Mouse (Mus musculus) layer of hippocampus, adult 18-20 months (tissue): ENCODE measurements around the gene Palm. TPM values are rescaled to one million over a fixed set of nuclear protein-coding genes. Genes with fewer than 3 reads are reported as not detected.

Experiments
- DNase-seq, 2 experiments: peaks; one replicate each; pipeline ENCODE4 v3.0.0; 2022; ENCODE audit warnings: low spot score in 2 of 2
- total RNA-seq, 2 experiments: library from RNA; stranded (reverse); gene quantifications; 2 replicates each; pipeline ENCODE4 v1.2.3; 2021

Gene Palm
- total RNA-seq, 2 experiments from 2014 or later: 293 to 314 TPM

DNA sequence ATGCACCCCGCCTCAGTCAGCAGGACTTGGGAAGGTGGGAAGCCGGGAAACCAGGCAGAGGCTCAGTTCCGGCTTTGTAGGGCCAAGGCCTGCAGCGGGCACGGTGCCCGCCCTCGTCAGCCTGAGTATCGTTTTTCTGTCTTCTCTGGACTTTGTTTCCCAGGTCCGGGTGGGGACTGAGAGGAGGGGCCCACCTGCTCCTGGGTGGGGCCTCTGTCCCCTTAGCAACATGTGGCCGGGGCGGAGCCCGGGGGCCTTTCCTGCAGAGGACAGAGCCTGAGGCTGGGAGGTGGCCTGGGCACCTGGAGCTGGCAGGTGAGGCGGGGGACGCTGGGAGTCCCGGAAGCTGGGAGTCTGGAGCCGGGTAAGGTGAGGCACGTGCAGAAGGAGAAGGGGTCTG is 29.0 kb downstream of the Palm start:
- no peak for DNase-seq

DNA sequence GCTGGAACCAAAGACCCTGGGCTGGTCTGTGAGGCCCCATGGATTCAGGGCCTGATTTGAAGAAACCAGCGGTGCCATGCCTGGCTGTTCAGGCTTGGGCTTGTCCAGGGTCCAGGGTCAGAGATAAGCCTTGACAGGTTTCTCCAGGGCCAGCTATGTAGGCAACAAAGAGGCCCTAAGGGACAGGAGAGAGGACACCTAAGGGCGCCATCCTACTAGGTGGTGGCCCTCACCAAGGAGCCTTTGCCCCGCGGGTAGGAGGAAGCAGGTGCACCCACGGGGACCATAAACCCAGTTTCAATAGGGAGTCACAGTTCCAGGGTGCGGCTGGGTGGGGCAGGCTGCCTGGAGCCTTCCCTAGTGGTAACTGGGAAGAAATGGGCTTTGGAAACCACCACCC is 29.6 kb downstream of the Palm start:
- DNase-seq: no peak

DNA sequence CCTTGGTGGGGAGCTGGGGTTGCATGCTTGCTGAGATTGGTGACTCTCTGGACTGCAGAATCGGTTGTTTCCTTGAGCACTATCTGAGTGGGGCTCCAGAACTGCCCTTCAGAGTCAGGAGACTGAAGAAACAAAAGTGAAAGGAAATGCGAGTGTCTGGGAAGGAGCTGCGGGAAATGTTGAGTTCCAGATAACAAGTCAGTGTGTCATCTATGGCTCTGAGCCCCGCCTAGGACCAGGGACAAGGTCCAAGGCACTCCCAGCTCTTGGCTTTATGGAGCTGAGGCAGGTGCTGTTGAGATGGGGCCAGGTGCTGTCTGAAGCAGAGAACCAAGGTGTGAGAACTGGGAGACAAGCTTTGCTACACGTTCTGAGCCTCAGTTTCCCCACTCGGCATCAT is 31.0 kb downstream of the Palm start:
- no peak for DNase-seq

DNA sequence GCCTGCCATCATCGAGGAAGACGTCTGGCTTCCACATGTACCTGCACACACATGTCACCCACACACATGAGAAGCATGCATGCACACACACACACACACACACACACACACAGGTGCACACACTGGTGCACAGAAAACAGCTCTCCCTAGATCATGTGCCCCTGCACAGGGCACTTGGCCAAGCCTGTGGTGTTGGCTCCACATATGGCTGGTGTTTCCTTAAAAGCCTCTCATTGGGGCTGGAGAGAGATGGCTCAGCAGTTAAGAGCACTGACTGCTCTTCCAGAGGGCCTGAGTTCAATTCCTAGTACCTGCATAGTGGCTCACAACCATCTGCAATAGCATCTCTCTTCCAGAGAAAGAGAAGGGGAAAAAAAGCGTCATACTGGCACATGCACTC is 38.2 kb downstream of the Palm start:
- DNase-seq: no peak

DNA sequence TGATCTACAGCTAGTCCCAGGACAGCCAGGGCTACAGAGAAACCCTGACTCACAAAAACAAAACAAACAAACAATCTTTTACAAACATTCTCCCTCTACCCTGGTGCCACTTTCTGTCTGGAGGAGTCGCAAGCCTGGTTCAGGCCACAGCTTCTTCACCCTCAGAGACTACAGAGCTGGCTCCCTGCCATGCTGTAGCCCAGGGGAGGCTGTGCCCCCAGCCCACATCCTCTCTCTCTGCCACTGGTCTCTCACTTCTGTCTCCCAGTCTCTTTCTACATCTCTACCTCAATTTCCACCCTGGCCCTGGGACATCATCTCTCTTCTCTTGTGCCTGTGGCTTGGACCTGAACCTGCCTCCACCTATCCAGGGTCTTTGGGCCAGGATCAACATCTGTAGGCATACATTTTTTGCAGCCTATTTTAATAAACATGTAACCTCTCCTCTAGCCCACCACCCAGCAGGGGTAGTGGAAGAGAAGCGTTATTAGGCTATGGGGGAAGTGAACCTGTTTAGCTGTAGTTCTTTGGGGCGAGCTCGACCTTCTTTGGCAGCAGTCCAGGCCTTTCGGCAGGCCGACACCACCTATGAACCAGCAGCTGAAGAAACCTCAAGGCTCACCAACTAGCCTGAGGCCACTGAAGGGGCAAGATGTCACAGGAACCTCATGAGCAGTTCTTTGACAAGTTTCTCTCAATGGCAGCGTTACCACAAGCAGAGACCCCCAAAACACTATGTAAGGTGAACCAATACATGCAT is 38.8 kb downstream of the Palm start:
- no peak for DNase-seq

DNA sequence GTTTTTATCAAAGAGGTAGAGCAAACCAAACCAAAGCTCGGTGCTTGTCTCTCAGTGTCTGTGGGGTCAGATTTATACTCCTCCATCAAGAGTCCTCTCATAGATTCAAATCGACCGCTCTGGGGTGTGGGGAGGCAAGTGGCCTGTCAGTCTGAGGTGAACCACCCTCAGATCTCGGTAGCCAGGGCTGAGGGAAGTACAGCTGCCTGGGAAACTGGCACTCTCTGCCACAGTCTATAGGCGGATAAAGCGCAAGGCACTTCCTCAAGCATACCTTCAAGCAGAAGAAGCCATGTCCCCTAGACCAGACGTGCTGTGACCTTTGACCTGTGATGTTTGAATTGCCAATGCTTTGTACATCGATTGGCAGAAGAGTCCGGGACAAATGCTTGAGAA is 39.4 kb downstream of the Palm start:
- no peak for DNase-seq

DNA sequence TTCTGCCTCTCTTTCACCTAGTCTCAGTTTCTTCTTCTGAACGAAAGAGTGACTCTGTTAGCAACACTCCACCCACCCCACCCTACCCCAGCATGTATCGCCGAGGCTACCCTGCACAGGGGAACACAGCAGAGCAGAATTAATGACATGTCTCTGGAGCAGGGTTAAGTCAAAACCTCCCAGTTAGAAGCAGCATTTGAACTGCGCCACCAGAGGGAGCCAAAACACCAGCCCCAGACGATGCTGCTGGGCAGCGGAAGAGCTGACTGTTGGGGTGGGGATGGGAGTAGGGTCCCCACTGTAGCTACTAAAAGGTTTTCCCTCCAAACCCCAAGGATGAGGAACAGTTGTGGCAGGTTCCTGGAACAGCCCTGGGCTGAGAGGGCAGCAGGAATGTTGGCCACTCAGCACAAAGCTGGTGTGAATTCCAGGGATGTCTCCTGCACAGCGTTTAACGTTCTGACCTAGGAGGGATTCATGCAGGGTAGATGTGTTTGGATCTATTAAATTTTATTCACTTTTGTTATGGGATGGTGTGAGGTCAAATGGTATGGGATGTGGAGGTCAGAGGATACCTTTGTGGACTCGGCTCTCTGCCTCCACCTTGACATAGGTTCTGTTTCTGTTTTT is 41.5 kb downstream of the Palm start:
- DNase-seq: peak in 1 of 2 experiments; percentile 77

DNA sequence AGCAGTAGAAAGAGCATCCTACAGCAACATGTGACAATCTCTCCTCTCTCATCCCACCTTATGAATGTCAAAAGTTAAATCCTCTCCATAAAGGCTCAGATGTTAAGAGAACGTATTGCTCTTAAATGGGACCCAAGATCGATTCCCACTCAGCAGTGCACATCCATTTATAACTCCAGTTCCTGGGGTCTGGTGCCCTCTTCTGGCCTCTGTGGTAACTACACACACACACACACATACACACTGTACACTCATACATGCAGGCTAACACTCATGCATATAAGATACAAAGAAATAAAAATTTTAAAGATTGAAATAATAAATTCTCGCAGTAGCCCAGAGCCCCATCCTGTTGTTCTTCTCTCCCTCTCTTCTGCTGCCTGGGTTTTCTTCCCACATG is 43.5 kb downstream of the Palm start:
- DNase-seq: no peak

DNA sequence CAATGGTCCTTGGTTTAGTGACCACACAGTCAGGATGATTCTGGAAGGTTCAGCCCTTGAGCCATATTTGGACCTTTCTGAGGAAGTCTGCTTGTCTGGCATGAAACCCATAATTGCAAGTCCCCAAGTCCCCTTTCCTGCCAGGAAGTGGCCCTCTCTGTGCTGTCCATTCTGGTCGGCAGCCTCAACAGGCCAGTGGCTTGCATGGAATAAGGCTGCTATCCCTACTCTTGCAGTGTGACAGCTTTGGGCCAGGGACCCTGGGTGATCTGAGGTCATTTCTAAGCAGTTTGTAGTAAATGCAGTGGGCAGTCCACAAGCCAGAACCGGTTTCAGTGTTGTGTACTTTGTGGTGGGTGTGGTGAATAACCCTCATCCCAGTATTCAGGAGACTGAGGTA is 44.8 kb downstream of the Palm start:
- no peak for DNase-seq

DNA sequence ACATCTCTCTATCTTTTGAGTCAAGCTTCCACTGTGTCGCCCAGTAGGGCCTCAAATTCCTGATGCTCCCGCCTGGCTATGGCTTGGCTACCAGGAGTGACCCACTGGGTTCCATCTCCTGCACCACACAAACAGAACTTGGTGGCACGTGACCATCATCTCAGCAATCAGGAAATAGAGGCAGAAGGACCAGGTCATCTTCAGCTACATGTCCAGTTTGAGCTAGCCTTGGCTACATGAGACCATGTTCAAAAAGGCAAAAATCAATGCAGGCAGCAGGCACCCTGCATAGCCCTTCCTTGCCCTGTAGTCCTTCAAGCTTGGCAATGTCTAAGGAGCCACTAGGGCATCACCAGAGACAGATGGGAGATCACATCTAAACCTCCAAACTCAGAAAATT is 46.7 kb downstream of the Palm start:
- no peak for DNase-seq

DNA sequence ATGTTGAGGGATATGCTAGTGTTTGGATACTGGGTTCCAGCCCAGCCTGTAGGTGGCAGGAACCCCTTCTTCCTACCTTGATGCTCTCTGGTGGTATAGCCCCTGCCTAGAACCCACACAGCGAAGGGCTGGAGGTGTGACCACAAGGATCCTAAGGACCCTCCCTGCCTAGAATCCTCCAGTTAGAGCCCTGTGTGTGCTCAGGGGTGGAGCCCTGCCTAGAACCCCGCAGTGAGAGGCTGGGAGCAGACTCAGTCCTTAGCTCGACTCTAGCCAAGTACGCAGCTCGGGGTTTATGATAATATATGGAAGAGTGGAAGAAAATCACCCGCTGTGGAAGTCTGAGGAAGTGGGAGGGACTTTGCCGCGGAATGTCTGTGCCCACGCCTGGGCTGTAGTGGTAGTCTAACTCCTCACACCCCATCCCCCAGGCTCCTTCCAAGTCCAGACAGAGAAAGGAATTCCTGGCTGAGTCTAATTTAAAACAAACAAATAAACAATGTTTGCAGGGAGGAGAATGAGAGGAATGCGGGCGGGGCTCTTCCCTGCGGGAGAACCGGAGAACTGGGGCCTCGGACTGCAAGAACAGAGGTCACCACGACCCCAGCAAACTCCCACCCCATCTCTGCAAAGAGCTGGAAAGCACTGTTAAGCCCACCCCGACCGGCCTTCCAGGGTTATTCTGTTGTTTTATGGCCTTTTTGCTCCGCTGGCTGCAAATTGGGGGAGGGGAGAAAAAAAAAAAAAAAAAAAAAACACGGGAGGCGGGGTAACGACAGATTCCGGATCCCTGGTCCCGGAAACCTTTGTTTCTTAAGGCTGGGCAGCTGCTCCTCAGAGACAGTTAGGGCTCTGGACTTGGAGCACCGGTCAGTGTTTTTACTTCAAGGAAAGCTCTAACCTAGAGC is 47.5 kb downstream of the Palm start:
- peak; percentile 59 to 75 for DNase-seq

DNA sequence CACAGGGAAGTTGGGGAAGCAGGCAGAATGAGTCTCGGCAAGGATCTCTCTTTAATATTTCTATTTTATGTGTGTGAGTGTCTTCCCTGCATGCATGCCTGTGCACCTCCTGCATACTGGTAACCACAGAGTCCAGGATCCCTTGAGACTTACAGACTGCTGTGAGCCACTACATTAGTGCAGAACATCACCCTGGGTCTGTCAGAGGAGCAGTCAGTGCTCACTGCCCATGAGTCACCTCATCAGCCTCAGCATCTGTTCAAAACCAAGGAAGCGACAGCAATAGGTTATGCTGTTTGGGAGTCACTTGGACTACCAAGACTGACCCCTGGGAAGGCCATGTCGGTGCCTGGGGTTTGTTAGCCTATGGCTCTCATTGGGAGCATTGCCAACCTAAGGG is 49.0 kb downstream of the Palm start:
- DNase-seq: no peak

DNA sequence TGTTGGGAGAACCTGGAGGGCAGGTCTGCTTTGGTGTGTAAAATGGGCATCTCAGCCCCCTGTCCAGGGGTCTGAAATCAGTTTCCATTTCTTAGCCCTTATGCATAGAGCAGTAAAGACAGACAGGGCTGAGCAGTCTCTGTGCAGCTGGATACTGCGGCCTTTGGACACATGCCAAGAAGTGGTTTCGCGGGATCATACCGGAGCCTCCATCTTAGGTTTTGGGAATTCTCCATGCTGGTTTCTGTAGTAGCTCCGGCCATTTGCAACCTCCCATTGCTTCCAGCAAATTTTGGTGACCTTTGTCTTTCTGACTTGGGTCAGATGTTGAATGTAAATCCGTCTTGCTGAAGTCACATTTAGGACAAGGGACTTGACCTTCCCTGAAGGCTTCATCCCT is 50.1 kb downstream of the Palm start:
- no peak for DNase-seq

DNA sequence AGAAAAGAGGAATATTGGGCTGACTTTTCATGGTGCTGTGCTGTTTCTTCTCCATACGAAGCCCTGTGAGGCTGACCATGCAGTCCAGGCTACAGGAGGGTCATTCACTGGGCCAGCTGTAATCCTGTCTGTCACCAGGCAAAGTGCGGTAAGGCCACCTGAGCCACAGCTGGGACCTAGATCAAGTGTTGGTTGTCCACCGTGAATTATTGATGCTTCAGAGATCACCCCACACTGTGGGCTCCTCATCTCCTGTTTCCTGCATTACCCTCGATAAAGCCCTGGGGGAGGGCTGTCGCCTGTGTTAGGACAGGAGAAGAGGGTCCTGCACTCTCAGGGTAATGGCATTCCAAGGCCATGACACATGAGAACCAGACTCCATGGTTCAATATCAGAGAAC is 53.2 kb downstream of the Palm start:
- no peak for DNase-seq

DNA sequence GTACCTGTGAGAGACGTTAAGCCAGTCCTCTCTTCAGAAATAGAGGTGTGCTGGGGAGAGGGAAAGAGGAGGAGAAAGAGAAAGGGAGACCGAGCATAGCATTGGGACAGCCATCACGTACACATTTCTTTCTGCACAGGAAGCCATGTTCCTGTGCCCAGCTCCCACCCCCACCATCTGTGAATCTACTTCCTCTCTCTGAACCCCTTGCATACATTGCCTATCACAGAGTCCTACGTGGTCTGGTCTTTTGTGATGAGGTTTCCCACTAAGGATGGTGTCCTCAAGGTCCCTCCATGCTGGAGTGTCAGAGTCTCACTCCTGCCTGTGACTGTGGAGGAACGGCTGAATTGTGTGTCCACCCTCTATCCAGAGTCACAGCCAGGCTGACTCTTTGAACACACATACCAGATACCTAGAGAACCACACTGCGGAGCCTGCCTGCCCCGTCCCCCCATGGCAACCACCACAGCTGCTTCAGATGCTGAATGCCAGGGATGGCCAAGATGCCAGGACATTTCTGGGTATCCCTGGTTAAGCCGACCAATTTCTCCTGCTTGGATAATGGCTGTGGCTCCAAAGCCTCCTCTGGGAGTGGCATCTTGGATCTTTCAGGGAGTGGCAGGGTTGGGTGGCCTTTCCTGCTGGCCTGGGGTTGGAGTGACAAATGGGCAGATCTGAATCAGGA is 56.7 kb downstream of the Palm start:
- DNase-seq: no peak

DNA sequence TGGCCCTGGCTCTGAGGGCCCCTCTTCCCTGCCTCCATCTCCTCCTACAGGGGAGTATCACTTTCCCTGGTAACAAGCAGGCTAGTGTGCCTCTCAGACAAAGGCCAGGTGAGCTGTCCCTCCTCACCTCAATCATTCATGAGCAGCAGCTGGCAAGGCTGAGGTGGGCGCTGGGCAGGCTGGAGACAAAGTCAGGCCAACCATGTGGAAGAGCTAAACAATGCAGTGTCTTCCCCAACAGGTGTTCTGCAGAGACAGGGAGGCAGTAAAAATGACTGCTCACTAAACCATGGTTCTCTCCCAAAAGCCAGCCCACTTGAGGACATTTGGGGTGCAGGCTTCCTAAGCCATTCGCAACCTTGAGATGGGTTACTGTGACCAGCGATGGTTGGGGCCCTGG is 58.3 kb downstream of the Palm start:
- DNase-seq: no peak

DNA sequence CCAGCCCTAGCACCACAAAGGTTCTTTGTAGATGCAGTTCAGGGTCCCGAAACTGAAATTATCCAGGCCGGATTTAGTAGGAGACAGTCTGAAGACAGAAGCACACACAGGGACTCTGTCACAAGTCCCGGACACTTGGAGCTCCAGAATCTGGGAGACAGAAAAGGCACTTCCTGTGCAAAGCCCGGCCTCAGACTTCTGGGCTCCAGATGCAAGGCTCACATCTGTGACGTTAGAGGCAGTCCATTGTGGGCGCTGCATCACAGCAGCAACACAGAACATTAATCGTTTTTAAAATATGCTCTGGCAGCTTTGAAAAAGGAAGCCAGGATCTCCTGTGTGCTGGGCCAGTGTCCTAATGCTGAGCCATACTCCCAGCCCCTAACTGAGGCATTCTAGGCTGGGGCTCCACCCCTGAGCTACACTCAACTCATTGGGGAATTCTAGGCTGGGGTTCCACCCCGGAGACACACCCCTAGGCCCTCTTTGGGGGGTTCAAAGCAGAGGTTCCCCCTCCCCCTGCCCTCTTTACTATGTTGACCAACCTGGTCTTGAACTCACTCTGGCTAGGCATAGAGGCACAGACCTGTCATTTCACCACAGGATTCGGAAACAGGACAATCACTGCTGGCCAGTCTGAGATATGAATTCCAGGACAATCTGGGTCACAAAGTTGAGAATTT is 58.9 kb downstream of the Palm start:
- no peak for DNase-seq

DNA sequence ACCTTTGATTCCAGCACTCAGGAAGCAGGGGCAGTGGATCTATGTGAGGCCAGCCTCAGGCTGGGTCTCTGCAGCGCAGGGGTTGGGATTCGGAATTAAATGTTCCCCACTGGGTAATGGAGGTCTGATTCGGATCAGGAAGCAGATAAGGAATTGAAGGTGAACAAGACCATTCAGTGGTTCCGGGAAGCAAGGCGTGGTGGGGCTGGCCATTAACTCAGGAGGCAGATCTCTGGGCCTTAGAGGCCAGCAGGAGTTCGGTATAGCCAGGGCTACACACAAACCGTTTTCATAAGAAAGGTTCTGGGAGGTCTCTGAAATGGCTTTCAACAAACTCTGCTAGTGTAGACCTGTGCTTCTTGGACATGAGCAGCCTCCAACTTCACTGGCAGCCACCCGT is 59.5 kb downstream of the Palm start:
- DNase-seq: no peak

DNA sequence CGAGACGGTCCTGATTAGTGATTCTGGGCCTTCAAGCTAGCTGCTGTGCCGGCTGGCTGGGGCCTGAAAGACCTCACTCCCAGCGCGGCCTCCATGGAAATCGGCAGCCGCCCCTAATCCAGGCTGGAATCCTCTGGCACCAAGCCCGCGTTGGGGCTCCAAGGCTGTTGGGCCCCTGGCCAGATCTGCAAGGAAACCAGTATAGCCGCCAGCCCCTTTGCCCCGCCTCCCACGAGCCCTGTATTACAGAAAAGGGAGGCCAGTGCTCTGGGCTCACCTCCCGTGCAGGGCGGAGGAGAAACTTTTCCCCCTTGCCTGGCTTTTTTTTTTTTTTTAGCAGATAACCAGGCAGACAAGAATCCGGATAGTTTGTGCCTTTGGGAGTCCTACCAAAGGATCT is 60.0 kb downstream of the Palm start:
- DNase-seq: peak; percentile 68 to 86

DNA sequence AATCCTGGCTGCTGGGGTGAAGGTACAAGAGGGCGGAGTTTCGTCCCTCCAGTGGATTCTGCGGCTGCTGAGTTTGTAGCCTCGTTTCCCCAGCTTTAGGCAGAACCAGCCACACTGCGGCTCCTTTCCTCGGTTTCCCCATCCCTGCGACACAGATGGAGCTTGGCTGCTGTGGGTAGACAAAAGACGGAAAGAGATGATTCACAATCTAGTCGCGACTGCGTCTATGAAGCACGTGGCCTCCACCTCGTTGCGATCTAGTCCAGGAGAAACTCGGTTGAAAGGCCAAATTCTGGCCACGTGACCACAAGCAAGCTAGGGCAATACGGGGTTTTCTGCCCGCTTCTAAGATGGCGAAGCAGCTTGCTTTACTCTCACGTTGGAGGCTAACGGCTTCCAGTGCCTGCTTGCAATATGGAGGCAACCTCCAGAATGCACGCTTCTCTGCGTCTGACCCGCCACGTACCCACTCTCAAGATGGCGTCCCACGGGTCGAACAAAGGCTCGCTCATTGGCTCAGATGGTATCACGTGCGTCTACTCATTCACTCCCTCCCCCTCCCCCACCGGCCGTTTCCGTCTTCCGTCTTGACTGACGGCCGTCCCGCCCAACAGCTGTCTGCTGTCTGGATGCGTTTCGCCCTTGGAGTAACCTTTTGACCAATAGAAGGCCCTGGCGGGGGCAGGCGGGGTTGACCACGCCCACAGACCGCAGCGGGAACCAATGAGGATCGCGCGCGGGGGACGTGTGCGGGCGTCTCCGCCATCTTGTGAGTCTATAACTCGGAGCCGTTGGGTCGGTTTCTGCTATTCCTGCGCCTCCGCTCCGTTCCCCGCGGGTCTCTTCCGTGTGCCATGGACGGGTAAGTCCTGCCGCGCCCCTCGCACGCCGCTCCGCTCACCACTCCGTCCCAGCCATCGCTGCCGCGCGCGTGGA is 60.8 kb downstream of the Palm start, which contains the start of gene Ptbp1:
Gene Ptbp1, plus strand, starts transcription at position 568 of the 936 bp plus-strand sequence.
- peak; percentile 99 to 100 for DNase-seq
